Mouse (Mus musculus) cerebellum, adult 2 months (tissue): ENCODE data around the gene Cdh1.

Experiments
- CTCF ChIP-seq: fragments of 200-500 bp; IDR thresholded peaks from 2 replicates; pipeline ENCODE4 v1.5.1; 2011; ENCODE audit warnings: low read depth, mild to moderate bottlenecking, control low read depth, low read length, moderate library complexity, borderline replicate concordance; ENCODE audit not compliant: insufficient read depth
- POLR2A ChIP-seq: fragments of 200-500 bp; IDR thresholded peaks from 2 replicates; pipeline ENCODE4 v1.6.1; 2011; ENCODE audit warnings: low read length, control low read depth, borderline replicate concordance; ENCODE audit not compliant: insufficient read depth

- TF ChIP-seq CTCF (no peak), POLR2A (no peak)
Measured at GRCm38 (mm10) chr8:106644957-106645356, 41.8 kb downstream of the Cdh1 start.
